In genomic region chr17:52217411-52217810, GRCm38 (mm10) we compare ENCODE assay signal across 22 mouse cellular contexts.
"Had no signal": no experiment of that assay in that cellular context is flagged by ENCODE, and none has a peak within 500 bp of the region (broad histone marks: within the 10 kb centered on the region; RNA-seq: fewer than 3 reads in every experiment).

No protein-coding gene starts in this region.

- H3K4me3 ChIP-seq: layer of hippocampus, adult 2 months; limb, embryonic 10.5 days; limb, embryonic 13.5 days; liver, embryonic 12.5 days; liver, embryonic 15.5 days; lung, embryonic 15.5 days; neural tube, embryonic 12.5 days; neural tube, embryonic 15.5 days; stomach, embryonic 15.5 days had no signal

- H3K4me2 ChIP-seq: limb, embryonic 13.5 days; liver, embryonic 12.5 days; liver, embryonic 15.5 days; lung, embryonic 15.5 days; midbrain, embryonic 11.5 days; neural tube, embryonic 12.5 days; neural tube, embryonic 15.5 days; stomach, embryonic 15.5 days had no signal

- H3K9ac ChIP-seq: limb, embryonic 13.5 days; liver, embryonic 12.5 days; liver, embryonic 15.5 days; lung, embryonic 15.5 days; neural tube, embryonic 12.5 days; neural tube, embryonic 15.5 days; stomach, embryonic 15.5 days had no signal

- ATAC-seq: intestine, postnatal 0 days; liver, embryonic 12.5 days had no signal

- H3K36me3 ChIP-seq: limb, embryonic 10.5 days; limb, embryonic 13.5 days; liver, embryonic 12.5 days; liver, embryonic 15.5 days; lung, embryonic 15.5 days; neural tube, embryonic 12.5 days; neural tube, embryonic 15.5 days; stomach, embryonic 15.5 days had no signal

- H3K9me3 ChIP-seq: limb, embryonic 10.5 days; limb, embryonic 13.5 days; liver, embryonic 12.5 days; liver, embryonic 15.5 days; lung, embryonic 15.5 days; neural tube, embryonic 12.5 days; neural tube, embryonic 15.5 days; stomach, embryonic 15.5 days had no signal

- H3K4me1 ChIP-seq: limb, embryonic 10.5 days; limb, embryonic 13.5 days; liver, embryonic 12.5 days; liver, embryonic 15.5 days; lung, embryonic 15.5 days; neural tube, embryonic 12.5 days; neural tube, embryonic 15.5 days; stomach, embryonic 15.5 days had no signal

- H3K27ac ChIP-seq: kidney, postnatal 0 days; layer of hippocampus, adult 2 months; limb, embryonic 10.5 days; limb, embryonic 13.5 days; liver, embryonic 12.5 days; liver, embryonic 15.5 days; lung, embryonic 15.5 days; neural tube, embryonic 12.5 days; neural tube, embryonic 15.5 days; stomach, embryonic 15.5 days had no signal

- DNase-seq: kidney, adult 2 months; kidney, postnatal 25 days; layer of hippocampus, adult 9-11 months; liver; lung, adult 18-20 months; lung, postnatal 14 days; lung, postnatal 4 days; midbrain, embryonic 14.5 days; retina, postnatal 1 day; right cerebral cortex, postnatal 25 days had no signal

- H3K27me3 ChIP-seq: limb, embryonic 13.5 days; liver, embryonic 12.5 days; liver, embryonic 15.5 days; lung, embryonic 15.5 days; neural tube, embryonic 12.5 days; neural tube, embryonic 15.5 days; stomach, embryonic 15.5 days had no signal
